Mouse (Mus musculus) lung, postnatal 0 days (tissue): Measurements from ENCODE around the gene Txk.

Experiments used
- CTCF ChIP-seq: IDR thresholded peaks from 2 replicates; pipeline ENCODE4 v1.5.1; 2016; ENCODE audit warnings: antibody characterized with exemption, mild to moderate bottlenecking
- EP300 ChIP-seq: IDR thresholded peaks from 2 replicates; pipeline ENCODE4 v1.6.1; 2016; ENCODE audit warnings: antibody characterized with exemption, mild to moderate bottlenecking, control low read depth

DNA sequence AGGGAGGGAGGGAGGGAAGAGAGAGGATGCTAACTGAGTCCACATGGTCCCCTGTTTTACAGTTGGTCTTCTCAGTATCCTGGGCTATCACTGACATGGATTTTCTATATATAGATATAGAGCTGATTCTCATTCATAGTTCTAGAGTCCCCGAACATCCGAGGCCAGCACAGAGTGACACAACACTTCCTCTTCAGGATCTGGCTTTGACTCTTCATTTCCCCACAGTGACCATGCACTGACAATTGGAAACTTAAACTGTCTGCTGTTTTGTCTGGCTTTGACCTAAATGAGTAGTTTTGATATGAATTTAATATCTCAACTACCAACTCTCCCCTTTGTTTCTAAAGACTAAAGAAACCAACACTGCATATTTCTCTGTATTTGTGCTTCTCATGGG, 29.1 kb downstream of the Txk start:
- no peak for TF ChIP-seq EP300
- no peak for TF ChIP-seq CTCF
